Mouse (Mus musculus) forebrain, embryonic 13.5 days (tissue): ENCODE measurements around the gene Fam131a. TPM values are rescaled to one million over a fixed set of nuclear protein-coding genes. Genes with fewer than 3 reads are reported as not detected.

Source experiments
- ATAC-seq: fragments of 200-750 bp; cut with Nextera tagmentation; 2 replicates; pipeline ENCODE4 v1.8.0; 2017
- H3K27ac ChIP-seq: fragments of 300-500 bp; sonication (generic); 2 replicates; pipeline ENCODE4 v1.5.1; 2015; ENCODE audit warnings: inconsistent platforms, mild to moderate bottlenecking, moderate library complexity
- H3K27me3 ChIP-seq: fragments of 300-500 bp; sonication (generic); 2 replicates; pipeline ENCODE4 v1.6.1; 2015; ENCODE audit warnings: mild to moderate bottlenecking, inconsistent platforms
- H3K36me3 ChIP-seq: fragments of 300-500 bp; sonication (generic); 2 replicates; pipeline ENCODE4 v1.6.1; 2015; ENCODE audit warnings: mild to moderate bottlenecking, inconsistent platforms; ENCODE audit not compliant: poor library complexity, severe bottlenecking
- H3K4me1 ChIP-seq: fragments of 300-500 bp; sonication (generic); 2 replicates; pipeline ENCODE4 v1.6.1; 2015; ENCODE audit warnings: inconsistent platforms
- H3K4me2 ChIP-seq: fragments of 300-500 bp; sonication (generic); 2 replicates; pipeline ENCODE4 v1.6.1; 2015; ENCODE audit warnings: inconsistent platforms, mild to moderate bottlenecking, moderate library complexity
- H3K4me3 ChIP-seq: fragments of 300-500 bp; sonication (generic); 2 replicates; pipeline ENCODE4 v1.5.1; 2015; ENCODE audit warnings: mild to moderate bottlenecking, inconsistent platforms
- H3K9ac ChIP-seq: fragments of 300-500 bp; sonication (generic); 2 replicates; pipeline ENCODE4 v1.6.1; 2015; ENCODE audit warnings: mild to moderate bottlenecking, inconsistent platforms
- H3K9me3 ChIP-seq: fragments of 300-500 bp; sonication (generic); replicated peaks from 2 replicates; pipeline ENCODE4 v1.6.1; 2016; ENCODE audit warnings: inconsistent platforms
- WGBS: fragments of 180-500 bp; shearing (Covaris S2); methylation state at CpG from one replicate; pipeline ENCODE4 v1.1.7; 2015; 5-methylcytosine and 5-hydroxymethylcytosine counted together
- polyA plus RNA-seq: library from polyadenylated mRNA; unstranded; fragments of >200 nt; fragmentation: Nextera tagmentation; extraction: Ambion mirVana; gene quantifications from 2 replicates; pipeline ENCODE4 v1.2.1, GENCODE M21; 2015

The Fam131a gene
- polyA plus RNA-seq, 1 experiment from 2014 or later, result 32.5 TPM

DNA sequence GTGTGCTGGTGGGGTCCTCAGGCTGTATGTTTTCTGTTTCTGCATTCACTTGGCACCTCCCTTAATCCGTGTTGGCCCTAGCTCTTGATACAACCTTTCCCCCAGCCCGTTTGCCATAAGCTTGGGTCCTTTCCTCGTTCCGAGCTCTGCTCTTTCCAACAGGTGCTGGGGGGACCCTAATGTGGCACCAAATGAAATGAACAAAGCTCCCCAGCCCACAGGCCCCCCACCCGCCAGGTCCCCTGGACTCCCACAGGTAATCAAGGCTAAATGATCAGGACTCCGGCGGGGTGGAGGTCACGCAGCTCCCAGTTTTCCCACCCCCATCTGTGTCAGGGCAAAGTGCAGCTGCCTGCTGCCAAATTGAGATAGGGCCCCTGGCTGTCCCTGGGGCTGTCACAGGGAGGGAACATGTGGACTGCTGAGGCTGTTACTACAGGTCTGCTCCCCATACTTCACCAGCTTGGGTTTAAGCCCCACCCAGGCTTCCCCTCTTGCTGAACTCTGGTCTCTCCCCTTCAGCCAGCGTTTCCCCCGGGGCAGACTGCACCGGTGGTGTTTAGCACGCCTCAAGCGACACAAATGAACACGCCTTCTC is 19.2 kb upstream of the Fam131a start:
- Histone ChIP-seq H3K9ac (peak overlapping the region; percentile 97), H3K4me3 (peak overlapping the region; percentile 97), H3K36me3 (peaks cover 47% of the 10 kb centered on the region), H3K4me2 (peak overlapping the region; percentile 96), H3K4me1 (peaks cover 35% of the 10 kb centered on the region), H3K27me3 (no peaks in the 10 kb centered on the region), H3K27ac (0 out of 2 replicates have a peak overlapping the region, but pooled peaks have one; percentile 90), H3K9me3 (no peaks in the 10 kb centered on the region)
- 10% methylated on average over 14 of the region's 14 CpGs for WGBS
- no peak for ATAC-seq

GRCm38 (mm10) chr16:20675213-20675612 is 17.8 kb upstream of the Fam131a start:
- Histone ChIP-seq H3K9ac (no peak overlapping the region), H3K4me3 (0 out of 2 replicates have a peak overlapping the region, but pooled peaks have one; percentile 1), H3K36me3 (peaks cover 61% of the 10 kb centered on the region), H3K27me3 (no peaks in the 10 kb centered on the region), H3K27ac (no peak overlapping the region), H3K4me2 (no peak overlapping the region), H3K9me3 (no peaks in the 10 kb centered on the region), H3K4me1 (peaks cover 35% of the 10 kb centered on the region)
- no peak for ATAC-seq
- WGBS, result 94% methylated on average over 6 of the region's 6 CpGs

DNA sequence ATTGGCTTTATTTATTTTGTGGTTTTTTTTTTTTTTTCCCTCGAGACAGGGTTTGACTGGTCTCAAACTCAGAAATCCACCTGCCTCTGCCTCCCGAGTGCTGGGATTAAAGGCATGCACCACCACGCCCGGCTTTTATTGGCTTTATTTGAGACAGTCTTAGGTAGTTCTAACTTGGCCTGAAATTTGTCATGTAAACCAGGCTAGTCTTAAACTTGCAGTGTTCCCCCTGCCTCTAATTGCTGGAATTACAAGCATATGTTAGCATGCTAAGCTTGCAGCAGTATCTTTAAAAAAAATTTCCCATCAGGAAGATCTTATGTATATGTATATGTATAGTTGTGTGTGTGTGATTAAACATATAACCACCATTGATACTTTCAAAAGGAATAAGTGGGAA is 16.3 kb upstream of the Fam131a start:
- H3K9me3 ChIP-seq, result no peaks in the 10 kb centered on the region
- WGBS, result 92% methylated on average over 4 of the region's 4 CpGs
- H3K4me2 ChIP-seq, result no peak overlapping the region
- no peaks in the 10 kb centered on the region for H3K27me3 ChIP-seq
- ATAC-seq, result no peak
- peaks cover 35% of the 10 kb centered on the region for H3K4me1 ChIP-seq
- no peak overlapping the region for H3K9ac ChIP-seq
- no peak overlapping the region for H3K27ac ChIP-seq
- peaks cover 76% of the 10 kb centered on the region for H3K36me3 ChIP-seq
- no peak overlapping the region for H3K4me3 ChIP-seq

DNA sequence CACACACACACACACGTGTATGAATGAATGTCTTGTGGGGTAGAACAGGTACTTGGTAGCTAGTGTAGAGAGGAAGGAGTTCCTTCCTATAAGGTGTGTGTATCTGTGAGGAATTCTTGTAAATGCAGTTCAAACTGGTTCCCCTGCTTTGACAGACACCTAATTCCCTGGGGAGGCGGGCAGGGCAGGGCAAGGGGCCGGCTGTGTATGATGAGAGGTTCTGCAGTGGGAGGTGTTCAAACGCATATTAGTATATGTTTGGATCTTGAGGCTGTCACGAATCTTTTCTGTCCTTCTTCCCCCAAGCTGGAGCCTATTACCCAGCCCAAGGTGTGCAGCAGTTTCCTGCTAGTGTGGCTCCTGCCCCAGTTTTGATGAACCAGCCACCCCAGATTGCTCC is 15.7 kb upstream of the Fam131a start:
- Histone ChIP-seq H3K9me3 (no peaks in the 10 kb centered on the region), H3K9ac (no peak overlapping the region), H3K4me2 (no peak overlapping the region), H3K27ac (no peak overlapping the region), H3K4me3 (no peak overlapping the region), H3K36me3 (peaks cover 83% of the 10 kb centered on the region), H3K4me1 (peaks cover 29% of the 10 kb centered on the region), H3K27me3 (no peaks in the 10 kb centered on the region)
- no peak for ATAC-seq
- 91% methylated on average over 5 of the region's 5 CpGs for WGBS

- no peaks in the 10 kb centered on the region for H3K9me3 ChIP-seq
- peaks cover 91% of the 10 kb centered on the region for H3K36me3 ChIP-seq
- peaks cover 29% of the 10 kb centered on the region for H3K4me1 ChIP-seq
- no peak overlapping the region for H3K27ac ChIP-seq
- no peak for ATAC-seq
- no peak overlapping the region for H3K4me2 ChIP-seq
- H3K4me3 ChIP-seq, result no peak overlapping the region
- WGBS, result 71% methylated on average over 10 of the region's 10 CpGs
- no peaks in the 10 kb centered on the region for H3K27me3 ChIP-seq
- H3K9ac ChIP-seq, result no peak overlapping the region
Measured at GRCm38 (mm10) chr16:20677974-20678675, 14.9 kb upstream of the Fam131a start.

DNA sequence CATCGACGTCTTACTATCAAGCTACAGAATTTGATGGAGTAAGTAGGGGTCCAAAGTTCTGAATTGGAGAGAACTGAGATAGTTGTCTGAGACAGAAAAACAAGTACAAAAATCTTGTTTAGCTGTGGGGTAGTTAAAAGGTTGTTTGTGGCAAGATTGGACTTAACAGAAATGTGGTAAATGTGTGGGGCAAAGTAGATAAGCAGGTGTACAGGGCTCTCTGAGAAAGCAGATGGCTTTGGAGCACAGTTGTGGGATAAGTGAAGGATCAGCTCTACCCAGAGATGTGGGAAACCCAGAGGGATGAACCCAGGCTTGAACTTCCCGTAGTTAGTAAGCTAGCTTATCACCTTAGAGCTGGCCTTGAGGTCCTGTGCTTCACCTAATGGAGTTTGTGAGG is 2.3 kb upstream of the Fam131a start:
- Histone ChIP-seq H3K4me2 (no peak overlapping the region), H3K27me3 (no peaks in the 10 kb centered on the region), H3K4me1 (peaks cover 31% of the 10 kb centered on the region), H3K9ac (no peak overlapping the region), H3K27ac (no peak overlapping the region), H3K36me3 (peaks cover 63% of the 10 kb centered on the region), H3K4me3 (no peak overlapping the region), H3K9me3 (no peaks in the 10 kb centered on the region)
- ATAC-seq, result no peak
- 91% methylated on average over 3 of the region's 3 CpGs for WGBS

DNA sequence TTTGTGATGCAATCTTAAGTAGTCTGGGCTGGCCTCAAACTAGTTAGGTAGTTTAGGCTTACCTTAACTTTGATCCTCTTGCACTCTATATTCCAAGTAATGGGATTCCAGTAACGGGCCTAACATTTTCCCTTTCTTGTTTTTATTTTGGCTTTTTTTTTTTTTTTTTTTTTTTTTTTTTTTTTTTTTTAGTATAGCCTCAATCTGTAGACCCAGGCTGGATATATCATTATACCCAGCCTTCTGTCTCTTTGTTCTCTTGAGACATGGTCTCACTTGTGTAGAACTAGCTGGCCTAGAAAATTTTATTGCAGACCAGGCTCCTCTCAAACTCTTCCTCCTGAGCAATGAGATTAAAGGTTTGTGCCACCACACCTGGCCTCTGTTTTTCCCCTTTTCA is 1.4 kb upstream of the Fam131a start:
- ATAC-seq, result no peak
- Histone ChIP-seq H3K36me3 (peaks cover 55% of the 10 kb centered on the region), H3K4me3 (no peak overlapping the region), H3K27me3 (no peaks in the 10 kb centered on the region), H3K9me3 (no peaks in the 10 kb centered on the region), H3K4me2 (no peak overlapping the region), H3K9ac (no peak overlapping the region), H3K4me1 (peaks cover 39% of the 10 kb centered on the region), H3K27ac (no peak overlapping the region)
- 69% methylated on average over 1 of the region's 1 CpGs for WGBS

GRCm38 (mm10) chr16:20692241-20692965 is 638 bp upstream of the Fam131a start:
- H3K36me3 ChIP-seq, result peaks cover 47% of the 10 kb centered on the region
- peak overlapping the region; percentile 78; the same call in 1 of the 2 replicates for H3K9ac ChIP-seq
- H3K4me1 ChIP-seq, result peaks cover 41% of the 10 kb centered on the region
- H3K27me3 ChIP-seq, result no peaks in the 10 kb centered on the region
- peak overlapping the region; percentile 82 for H3K4me2 ChIP-seq
- peak overlapping the region; percentile 95 for H3K27ac ChIP-seq
- peak overlapping the region; percentile 65; the same call in 1 of the 2 replicates for H3K4me3 ChIP-seq
- 41% methylated on average over 16 of the region's 16 CpGs for WGBS
- ATAC-seq, result 0 out of 2 replicates have a peak, but pooled peaks have one; percentile 0
- no peaks in the 10 kb centered on the region for H3K9me3 ChIP-seq

GRCm38 (mm10) chr16:20694781-20695180 is 1.7 kb downstream of the Fam131a start:
- H3K4me3 ChIP-seq, result no peak overlapping the region

GRCm38 (mm10) chr16:20695622-20696323 is 2.7 kb downstream of the Fam131a start:
- H3K9me3 ChIP-seq, result no peaks in the 10 kb centered on the region
- peak; percentile 82 for ATAC-seq
- peak overlapping the region; percentile 82 for H3K4me2 ChIP-seq
- H3K27ac ChIP-seq, result peak overlapping the region; percentile 77
- peak overlapping the region; percentile 72 for H3K9ac ChIP-seq
- no peaks in the 10 kb centered on the region for H3K27me3 ChIP-seq
- H3K4me3 ChIP-seq, result peak overlapping the region; percentile 45
- H3K36me3 ChIP-seq, result peaks cover 34% of the 10 kb centered on the region
- H3K4me1 ChIP-seq, result peaks cover 41% of the 10 kb centered on the region
- 1% methylated on average over 46 of the region's 46 CpGs for WGBS

More at GRCm38 (mm10) chr16:20694781-20695180, 1.7 kb downstream of the Fam131a start:
- peaks cover 41% of the 10 kb centered on the region for H3K4me1 ChIP-seq
- H3K27ac ChIP-seq, result peak overlapping the region; percentile 77
- H3K9ac ChIP-seq, result 0 out of 2 replicates have a peak overlapping the region, but pooled peaks have one; percentile 1
- 70% methylated on average over 8 of the region's 8 CpGs for WGBS
- H3K9me3 ChIP-seq, result no peaks in the 10 kb centered on the region
- H3K4me2 ChIP-seq, result peak overlapping the region; percentile 82
- H3K36me3 ChIP-seq, result peaks cover 38% of the 10 kb centered on the region
- ATAC-seq, result no peak
- H3K27me3 ChIP-seq, result no peaks in the 10 kb centered on the region

- H3K9ac ChIP-seq, result no peak overlapping the region
- peaks cover 33% of the 10 kb centered on the region for H3K36me3 ChIP-seq
- no peaks in the 10 kb centered on the region for H3K27me3 ChIP-seq
- H3K4me2 ChIP-seq, result no peak overlapping the region
- no peak overlapping the region for H3K27ac ChIP-seq
- WGBS, result 81% methylated on average over 5 of the region's 5 CpGs
- H3K9me3 ChIP-seq, result no peaks in the 10 kb centered on the region
- no peak overlapping the region for H3K4me3 ChIP-seq
- no peak for ATAC-seq
- peaks cover 44% of the 10 kb centered on the region for H3K4me1 ChIP-seq
Measured at GRCm38 (mm10) chr16:20699266-20699665, 6.2 kb downstream of the Fam131a start.
